Mouse (Mus musculus) splenic B cell, adult 2 months (primary cell): ENCODE results near the gene Akap13.

Experiments used
- DNase-seq: peaks from one replicate; pipeline ENCODE4 v3.0.0-alpha.2; 2011; ENCODE audit warnings: low read depth, low spot score
- H3K27me3 ChIP-seq: 2 replicates; pipeline ENCODE4 v1.6.1; 2012; ENCODE audit warnings: mild to moderate bottlenecking, low read length, moderate library complexity, mixed read lengths; ENCODE audit not compliant: control insufficient read depth, poor library complexity, insufficient read depth, severe bottlenecking
- H3K36me3 ChIP-seq: 2 replicates; pipeline ENCODE4 v1.6.1; 2012; ENCODE audit warnings: mild to moderate bottlenecking, low read length, moderate library complexity, mixed read lengths; ENCODE audit not compliant: control insufficient read depth, poor library complexity, insufficient read depth, severe bottlenecking

Gene Akap13

GRCm38 (mm10) chr7:75710920-75711319 lies 255.6 kb downstream of the Akap13 start:
- Histone ChIP-seq H3K36me3 (peaks cover 11% of the 10 kb centered on the region), H3K27me3 (no peaks in the 10 kb centered on the region)
- DNase-seq: no peak

DNA sequence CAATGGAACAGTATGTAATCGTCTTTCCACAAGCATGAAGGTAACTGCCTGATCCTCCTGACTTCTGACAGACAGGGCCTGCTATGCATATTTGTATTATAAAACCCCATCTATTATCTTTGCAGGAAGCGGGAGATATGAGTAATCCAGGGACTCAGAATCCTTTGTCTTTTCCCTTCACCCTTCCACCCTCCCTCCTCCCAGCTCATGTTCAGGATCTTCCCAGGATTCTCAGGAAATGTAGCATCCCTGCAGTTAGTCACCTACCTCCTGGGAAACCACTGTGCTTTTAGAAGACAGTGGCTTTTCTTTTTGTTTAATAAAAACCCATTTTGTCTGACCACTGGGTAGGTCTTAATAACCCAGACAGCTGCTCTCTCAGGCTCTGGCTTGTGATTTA lies 256.1 kb downstream of the Akap13 start:
- Histone ChIP-seq H3K36me3 (peaks cover 10% of the 10 kb centered on the region), H3K27me3 (no peaks in the 10 kb centered on the region)
- no peak for DNase-seq

- DNase-seq: no peak
- peaks cover 5% of the 10 kb centered on the region for H3K36me3 ChIP-seq
- H3K27me3 ChIP-seq: no peaks in the 10 kb centered on the region
Measured at GRCm38 (mm10) chr7:75712808-75713207, 257.5 kb downstream of the Akap13 start.

DNA sequence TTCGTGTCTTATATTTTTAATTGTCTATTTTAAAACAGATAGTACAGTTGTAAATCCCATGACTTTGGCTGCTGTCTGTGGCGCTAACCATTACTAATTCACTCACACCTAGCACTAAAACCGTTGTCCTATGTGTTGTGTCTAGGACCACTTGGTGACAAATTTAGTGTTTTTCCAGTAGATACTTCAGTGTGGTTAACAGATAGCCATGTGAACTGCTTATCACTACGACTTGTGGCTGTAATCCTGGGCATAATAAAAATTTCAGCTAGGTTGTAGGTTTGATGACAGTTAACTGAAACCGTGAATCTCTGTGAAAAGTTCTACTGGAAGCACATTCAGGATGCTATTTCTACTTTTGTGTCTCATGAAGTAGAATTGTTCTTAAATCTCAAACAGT lies 258.6 kb downstream of the Akap13 start:
- H3K36me3 ChIP-seq: peaks cover 3% of the 10 kb centered on the region
- H3K27me3 ChIP-seq: no peaks in the 10 kb centered on the region
- no peak for DNase-seq

GRCm38 (mm10) chr7:75715026-75715425 lies 259.7 kb downstream of the Akap13 start:
- no peak for DNase-seq
- Histone ChIP-seq H3K36me3 (peaks cover 8% of the 10 kb centered on the region; the same call in 1 of the 2 replicates), H3K27me3 (no peaks in the 10 kb centered on the region)

GRCm38 (mm10) chr7:75715939-75716338 lies 260.6 kb downstream of the Akap13 start:
- Histone ChIP-seq H3K27me3 (no peaks in the 10 kb centered on the region), H3K36me3 (peaks cover 12% of the 10 kb centered on the region; the same call in 1 of the 2 replicates)
- no peak for DNase-seq

DNA sequence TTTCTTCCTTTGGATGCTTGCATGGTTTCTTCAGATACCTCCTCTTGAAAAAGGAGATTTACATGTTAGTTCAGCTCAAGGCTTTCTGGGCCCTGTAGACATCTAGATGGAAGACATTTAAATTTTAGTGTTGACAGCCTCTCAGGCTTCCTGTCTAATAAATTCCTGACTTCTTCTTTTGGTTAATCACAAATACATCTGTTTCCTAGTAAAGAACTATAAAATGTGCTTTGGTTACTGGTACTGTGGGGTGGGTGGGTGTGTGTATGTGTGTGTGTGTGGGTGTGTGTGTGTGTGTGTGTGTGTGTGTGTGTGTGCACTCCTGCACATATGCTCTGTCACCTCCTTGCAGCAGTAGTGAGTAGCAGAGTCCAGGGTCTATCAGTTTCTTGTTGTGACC lies 262.0 kb downstream of the Akap13 start:
- Histone ChIP-seq H3K36me3 (peaks cover 12% of the 10 kb centered on the region; the same call in 1 of the 2 replicates), H3K27me3 (no peaks in the 10 kb centered on the region)
- no peak for DNase-seq

- DNase-seq: no peak
- Histone ChIP-seq H3K36me3 (peaks cover 27% of the 10 kb centered on the region), H3K27me3 (no peaks in the 10 kb centered on the region)
Measured at GRCm38 (mm10) chr7:75721302-75721701, 266.0 kb downstream of the Akap13 start.

DNA sequence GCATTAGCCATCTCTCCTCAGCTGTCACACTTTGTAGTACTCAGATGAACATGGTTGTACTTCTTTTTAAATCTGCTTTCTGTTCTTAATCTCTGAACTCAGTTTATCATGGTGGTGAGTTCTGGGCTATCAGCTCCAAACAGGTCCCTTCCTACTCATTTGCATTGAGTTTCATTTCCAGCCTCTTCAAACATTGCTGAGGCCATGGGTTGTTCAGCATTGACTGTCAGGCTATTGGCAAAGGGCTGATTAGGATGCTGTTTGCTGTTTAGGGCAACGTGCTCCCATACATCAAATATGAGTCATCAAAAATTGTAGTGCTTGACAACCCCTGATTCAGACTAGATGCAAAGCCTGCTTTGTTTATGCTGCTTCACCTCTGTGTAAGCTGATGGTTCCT lies 268.7 kb downstream of the Akap13 start:
- peak; percentile 33 for DNase-seq
- Histone ChIP-seq H3K27me3 (no peaks in the 10 kb centered on the region), H3K36me3 (peaks cover 38% of the 10 kb centered on the region)

DNA sequence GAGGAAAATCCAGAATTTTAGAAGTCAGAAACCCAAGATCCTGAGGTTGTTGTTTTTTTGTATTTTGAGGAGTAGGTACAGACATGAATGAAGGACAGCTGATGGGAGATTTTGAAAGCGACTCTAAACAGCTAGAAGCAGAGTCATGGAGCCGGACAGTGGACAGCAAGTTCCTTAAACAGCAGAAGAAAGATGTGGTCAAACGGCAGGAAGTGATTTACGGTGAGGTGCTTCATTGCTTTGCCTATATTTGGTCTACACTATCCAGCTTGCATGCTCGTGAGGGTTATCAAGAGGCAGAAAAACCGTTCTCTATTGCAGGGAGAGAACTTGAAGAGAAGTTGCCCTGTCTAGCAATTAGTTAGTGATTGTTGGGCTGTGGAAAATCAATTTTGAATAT lies 270.6 kb downstream of the Akap13 start:
- no peak for DNase-seq
- Histone ChIP-seq H3K36me3 (peaks cover 36% of the 10 kb centered on the region), H3K27me3 (no peaks in the 10 kb centered on the region)

DNA sequence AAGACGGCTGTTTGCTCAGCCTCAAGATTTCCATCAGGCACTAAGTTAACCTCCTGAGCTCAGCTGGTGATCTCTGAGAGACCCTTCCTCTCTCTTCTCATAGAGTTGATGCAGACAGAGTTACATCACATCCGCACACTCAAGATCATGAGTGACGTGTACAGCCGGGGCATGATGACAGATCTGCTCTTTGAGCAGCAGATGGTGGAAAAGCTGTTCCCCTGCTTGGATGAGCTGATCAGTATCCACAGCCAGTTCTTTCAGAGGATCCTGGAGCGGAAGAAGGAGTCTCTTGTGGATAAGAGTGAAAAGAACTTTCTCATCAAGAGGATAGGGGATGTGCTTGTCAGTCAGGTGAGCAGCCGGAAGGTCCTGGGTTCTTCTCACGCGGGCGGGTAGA lies 271.5 kb downstream of the Akap13 start:
- Histone ChIP-seq H3K36me3 (peaks cover 44% of the 10 kb centered on the region), H3K27me3 (no peaks in the 10 kb centered on the region)
- DNase-seq: no peak

GRCm38 (mm10) chr7:75729652-75730051 lies 274.3 kb downstream of the Akap13 start:
- no peak for DNase-seq
- H3K36me3 ChIP-seq: peaks cover 41% of the 10 kb centered on the region
- H3K27me3 ChIP-seq: no peaks in the 10 kb centered on the region

- Histone ChIP-seq H3K27me3 (no peaks in the 10 kb centered on the region), H3K36me3 (peaks cover 39% of the 10 kb centered on the region)
- DNase-seq: no peak
Measured at GRCm38 (mm10) chr7:75730216-75730615, 274.9 kb downstream of the Akap13 start.

DNA sequence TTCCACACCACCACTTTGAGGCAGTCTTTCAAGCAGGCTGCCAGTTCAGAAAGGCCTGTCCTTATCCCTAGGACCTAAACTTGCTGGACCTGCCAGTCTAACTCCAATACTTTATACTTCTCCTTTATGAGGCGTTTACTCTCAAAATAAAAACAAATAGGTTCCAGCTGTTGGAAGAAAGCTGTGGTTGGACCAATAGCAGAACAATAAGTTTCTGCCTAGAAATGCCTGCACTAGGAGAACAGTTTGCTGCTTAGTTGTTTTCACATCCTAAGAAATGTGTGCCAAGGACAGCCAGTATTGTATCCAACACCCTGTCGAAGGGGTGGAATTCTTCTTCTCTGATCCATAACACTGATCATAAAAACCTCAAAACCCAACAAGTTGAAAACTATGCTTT lies 276.6 kb downstream of the Akap13 start:
- no peaks in the 10 kb centered on the region for H3K27me3 ChIP-seq
- H3K36me3 ChIP-seq: peaks cover 33% of the 10 kb centered on the region
- no peak for DNase-seq

DNA sequence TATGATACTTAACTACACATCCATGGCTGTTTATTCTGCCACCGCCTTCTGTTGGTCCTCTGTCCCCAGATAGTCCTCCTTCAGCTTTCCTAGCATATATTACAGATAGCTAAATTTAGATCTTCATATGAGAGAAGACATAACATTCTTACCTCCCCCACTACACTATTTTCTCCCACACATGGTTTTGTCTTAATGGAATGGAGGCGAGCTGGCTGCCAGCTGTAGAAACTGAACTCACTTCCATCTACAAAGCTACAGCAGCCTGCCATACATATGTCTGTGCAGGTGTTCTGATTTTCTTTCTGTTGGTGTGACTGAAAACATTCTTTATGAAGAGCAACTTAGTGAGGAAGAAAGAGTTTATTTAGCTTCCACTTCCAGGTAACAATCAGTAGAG lies 277.8 kb downstream of the Akap13 start:
- peaks cover 33% of the 10 kb centered on the region for H3K36me3 ChIP-seq
- DNase-seq: no peak
- no peaks in the 10 kb centered on the region for H3K27me3 ChIP-seq

DNA sequence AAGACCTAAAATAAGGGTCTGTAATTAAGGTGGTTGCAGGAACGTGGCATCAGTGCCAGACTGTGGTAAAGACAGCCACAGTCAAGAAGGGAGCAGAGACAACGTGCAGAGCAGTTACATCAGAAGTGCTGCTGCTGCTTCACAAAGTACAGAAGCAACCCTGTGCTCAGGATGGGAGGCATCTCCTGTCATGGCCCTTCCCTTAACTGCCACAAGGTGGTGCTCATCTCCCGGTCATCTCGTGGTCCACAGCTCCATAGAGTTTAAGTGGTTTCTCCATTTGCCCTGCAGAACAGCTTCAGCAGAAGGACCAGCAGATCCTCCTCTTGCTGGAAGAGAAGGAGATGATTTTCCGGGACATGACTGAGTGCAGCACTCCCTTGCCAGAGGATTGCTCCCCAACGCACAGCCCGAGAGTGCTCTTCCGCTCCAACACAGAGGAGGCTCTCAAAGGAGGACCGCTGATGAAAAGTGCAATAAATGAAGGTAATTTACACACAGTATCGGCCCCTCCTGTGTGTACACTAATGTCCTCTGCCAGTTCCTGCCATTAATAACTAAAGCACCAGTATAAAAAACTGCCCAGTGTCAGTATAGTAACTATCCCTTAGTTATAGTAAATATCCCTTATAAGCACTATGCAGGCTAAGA lies 283.9 kb downstream of the Akap13 start:
- Histone ChIP-seq H3K27me3 (no peaks in the 10 kb centered on the region), H3K36me3 (peaks cover 24% of the 10 kb centered on the region)
- peak; percentile 82 for DNase-seq
